Mouse (Mus musculus) frontal cortex, postnatal 14 days (tissue): ENCODE measurements at regions not wholly inside any gene's neighbourhood (a gene's known extent, or its start where the extent isn't known, plus 50 kb on each side); places are given as distances from the start of the nearest gene placed in this dataset.

ENCODE experiments used
- DNase-seq, 2 experiments: peaks; one replicate each; pipeline ENCODE4 v3.0.0; 2022; ENCODE audit warnings: low spot score in 2 of 2

DNA sequence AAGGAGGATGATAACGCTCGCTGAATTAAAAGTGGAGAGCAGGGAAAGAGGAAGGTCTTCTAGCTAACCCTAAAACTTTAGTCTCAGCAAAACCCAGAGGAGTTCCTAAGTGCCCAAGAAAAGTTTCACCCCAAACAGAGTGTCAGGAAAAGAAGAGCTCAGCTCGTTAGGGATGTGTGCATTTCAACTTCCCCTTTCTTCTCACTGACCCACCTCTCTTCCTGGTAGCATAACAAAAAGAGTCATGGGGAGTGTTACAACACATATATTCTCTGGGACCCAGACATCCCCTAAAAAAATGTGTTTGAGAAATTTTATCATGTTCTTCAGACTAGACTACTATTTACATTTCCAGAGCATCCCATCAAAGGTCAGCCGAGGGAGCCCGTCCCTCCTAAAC lies 432.6 kb downstream of the Mctp2 start:
- no peak for DNase-seq

DNA sequence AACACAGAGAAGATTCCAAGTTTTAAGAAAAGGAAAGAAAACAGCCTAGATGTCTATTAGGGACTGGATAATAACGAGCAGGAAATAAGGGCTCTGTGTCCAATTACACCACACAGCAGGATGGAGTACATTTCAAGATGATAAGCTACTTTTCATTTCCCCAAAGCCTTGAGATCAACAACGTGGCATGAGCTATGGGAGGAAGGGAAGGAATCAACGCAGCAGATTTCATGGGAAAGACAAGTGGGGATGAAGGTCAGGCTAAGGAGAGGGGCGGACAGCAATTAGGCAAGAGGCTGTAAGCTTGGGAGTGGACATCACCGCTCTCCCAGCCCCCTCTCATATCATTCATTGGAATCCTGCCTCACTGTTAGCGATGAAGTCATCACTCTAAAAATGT lies 433.5 kb downstream of the Mctp2 start:
- no peak for DNase-seq

DNA sequence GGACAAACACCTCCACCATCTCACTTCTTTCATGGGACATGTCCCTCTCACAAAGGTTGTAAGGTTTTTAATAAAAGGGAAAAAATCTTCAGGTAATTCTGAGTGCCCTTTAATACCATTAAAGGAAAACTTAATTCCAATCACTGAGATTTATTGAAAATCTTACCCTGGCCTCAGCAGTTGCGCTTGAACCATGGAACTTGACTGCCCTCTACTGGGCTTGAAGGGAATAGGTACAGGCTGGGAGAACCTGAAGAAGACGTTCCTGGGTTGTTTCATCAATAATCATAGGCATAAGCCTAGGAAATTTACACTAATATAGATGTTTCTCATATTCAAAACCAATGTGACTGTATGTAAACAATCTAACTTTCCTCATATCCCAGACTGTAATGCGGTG lies 439.3 kb downstream of the Mctp2 start:
- DNase-seq: peak in 1 of 2 experiments; percentile 58

DNA sequence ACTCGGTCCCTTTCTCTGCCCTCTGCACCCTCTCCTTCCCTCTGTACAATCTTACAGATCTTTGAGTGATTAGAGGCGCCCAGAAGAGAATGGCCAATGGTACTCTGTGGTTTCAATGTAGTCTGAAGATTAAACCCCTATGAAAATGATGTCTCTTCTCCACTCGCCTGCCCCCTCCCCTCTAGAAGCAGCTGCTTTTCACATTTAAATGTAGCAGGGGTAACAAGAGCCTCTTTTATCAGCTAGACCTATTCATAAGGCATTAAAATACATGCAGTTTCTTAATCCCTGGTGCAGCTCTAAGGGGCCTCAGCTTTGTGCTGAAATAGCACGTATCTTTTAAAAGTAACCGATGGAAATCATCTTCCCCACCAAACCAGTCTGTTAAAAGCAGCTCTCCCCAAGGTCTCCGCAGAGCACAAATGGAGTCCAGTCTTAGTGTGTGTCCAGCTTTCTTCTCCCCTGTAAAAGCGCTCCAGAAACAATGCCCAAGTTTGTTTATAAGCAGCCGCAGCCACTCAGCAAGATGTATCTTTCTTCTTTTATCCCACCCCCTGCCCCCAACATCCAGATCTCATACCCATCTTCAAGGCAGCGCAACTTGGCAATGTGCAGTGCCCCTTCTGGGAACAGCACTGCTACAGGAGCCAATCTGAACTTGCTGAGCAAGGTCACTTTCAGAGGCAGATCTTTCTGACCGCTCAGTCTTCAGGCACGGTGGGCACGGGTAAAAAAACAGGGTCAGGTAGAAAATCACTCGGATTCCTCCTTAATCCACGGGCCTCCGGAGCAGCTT lies 440.8 kb downstream of the Mctp2 start:
- DNase-seq: no peak

DNA sequence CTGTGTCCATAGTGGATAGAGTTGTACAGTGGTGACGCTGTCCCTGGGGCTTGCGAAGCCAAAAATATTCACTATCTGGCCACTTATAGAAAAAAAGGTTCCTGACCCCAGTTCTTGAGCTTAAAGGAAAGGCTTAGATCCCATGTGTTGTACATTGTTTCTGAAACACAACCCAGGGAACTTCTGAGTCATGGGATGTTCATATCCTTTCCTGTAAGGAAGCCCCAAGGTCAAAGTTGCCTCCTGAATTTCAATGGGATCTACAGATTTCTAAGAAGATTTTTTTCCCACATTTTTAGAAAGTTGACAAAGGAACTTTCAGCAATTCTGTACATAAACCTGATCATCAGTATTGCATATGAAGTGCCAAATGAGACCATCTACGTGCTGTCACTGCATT lies 453.5 kb downstream of the Mctp2 start:
- DNase-seq: no peak

DNA sequence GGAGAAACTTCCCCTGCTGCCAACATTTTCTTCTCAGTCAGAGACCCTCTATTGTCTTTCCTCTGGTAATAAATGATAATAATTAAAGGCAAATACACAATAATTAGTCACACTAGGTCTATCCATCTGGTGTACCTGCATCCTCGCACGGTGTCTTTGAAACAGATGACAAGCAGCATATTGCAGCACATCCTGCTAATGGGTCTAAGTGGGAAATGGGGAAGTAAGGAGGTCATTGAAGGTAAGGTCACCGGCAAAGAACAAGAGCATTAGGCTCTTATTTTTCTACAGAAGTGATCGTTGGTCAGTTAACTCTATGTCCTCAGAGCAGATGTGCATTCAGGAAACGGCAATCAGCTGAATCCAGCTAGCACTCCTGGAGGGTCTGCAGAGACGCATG lies 457.2 kb downstream of the Mctp2 start:
- DNase-seq: no peak

DNA sequence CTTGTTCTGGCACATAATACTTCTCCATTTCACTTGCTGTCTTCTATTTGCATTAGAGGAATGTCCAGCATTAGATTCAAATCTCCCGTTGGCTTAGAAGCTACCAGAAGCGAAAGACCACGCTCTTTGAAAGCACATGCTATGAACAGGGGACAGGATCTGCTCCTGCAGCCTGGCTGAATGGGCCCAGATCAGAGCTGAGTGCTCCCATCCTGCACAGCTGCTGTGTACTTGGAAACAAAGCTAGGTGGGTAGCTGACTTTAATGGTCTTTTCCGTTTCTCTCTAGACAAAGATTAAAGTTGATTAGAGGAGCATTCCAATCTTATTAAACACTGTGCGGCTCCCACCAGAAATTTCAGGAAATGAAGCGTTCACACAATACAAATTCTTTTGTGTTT lies 468.6 kb downstream of the Mctp2 start:
- DNase-seq: no peak

DNA sequence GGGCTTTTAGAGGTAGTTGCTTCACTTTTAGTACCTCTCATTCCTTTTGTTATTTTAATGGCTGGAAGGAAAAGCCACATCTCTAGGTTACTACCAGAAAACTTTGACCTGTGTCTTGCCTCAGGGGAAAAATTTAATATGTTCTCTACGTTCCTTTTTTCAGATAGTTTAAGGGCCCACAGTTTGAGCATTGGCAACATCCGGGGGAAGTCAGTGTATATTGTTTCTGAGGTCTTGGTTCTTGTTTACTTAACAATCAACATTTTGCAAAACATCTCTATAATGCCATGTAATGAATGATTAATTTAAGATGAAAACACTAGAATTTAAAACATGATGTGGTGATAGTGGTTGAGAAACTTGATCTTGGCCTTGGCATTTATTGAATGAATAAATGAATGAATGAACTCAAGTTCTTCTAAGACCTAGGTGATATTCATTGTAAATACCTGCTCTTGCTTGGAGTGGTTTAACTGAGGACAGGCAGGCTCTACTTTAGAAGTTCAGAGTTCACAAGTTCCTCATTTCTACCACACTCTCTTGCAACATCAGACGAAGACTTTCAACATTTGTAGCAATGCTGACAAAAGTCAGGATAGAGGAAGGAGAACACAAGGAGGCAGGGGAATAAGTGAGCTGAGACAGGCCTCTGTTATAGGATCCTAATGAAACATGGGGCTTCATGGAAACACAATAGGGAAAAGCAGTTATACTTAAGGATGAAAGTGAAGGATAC lies 474.4 kb downstream of the Mctp2 start:
- no peak for DNase-seq

DNA sequence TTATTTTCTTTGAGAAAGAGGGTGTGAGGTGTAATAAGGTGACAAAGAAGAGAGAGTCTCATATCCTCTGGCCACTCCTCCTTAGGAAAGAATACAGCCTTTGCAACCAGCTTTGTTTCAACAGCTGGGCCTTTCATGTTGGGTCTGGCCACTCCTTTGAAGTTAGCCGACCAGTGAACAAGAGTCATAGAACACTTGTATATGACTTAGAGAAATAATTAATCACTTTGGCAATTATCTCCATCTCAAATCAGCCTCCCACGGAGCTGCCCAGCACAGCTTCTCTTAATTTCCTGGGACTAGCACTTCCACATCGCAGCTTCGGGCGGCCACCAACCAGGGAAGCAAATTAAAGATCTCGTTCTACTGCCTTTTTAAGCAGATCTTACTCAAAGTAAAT lies 476.8 kb downstream of the Mctp2 start:
- DNase-seq: no peak

DNA sequence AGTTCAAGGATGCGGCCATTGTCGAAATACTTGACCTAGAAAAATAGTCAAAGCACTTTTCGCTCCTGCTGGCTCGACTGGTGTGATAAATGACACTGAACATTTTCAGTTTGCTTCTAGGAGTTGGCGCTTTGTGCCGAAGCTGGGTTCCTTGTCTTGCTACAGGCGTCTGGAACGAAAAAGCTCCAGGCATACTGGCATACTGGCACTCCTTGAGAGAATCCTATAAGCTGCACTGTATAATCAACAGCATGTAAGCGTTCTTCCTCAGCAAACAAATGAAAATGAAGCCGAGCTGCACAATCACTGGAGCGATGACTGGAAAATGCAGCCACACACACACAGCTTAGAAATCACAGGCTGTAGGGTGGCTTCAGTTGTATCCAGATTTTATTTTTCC lies 464.9 kb upstream of the Gm10295 start:
- peak in 1 of 2 experiments; percentile 8 for DNase-seq

DNA sequence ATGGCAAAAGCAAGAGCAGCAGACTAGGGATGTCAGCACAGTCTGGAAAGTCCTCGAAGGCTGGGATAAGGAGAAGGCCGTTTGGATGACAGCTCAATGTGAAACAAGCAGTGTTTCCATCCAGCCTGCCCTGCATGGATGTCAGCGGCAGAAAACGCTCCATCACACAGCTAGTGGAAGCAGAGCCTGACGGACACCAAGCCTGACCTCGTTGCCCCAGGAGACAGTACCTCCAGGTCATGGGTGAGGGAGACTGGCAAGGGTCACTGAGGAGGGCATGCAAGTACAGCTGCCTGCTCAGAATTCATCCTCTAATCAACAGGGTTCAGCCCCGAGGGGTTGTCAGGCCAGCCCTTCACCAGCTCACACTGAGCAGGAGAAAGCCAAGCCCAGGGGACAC lies 442.9 kb upstream of the Gm10295 start:
- DNase-seq: no peak

DNA sequence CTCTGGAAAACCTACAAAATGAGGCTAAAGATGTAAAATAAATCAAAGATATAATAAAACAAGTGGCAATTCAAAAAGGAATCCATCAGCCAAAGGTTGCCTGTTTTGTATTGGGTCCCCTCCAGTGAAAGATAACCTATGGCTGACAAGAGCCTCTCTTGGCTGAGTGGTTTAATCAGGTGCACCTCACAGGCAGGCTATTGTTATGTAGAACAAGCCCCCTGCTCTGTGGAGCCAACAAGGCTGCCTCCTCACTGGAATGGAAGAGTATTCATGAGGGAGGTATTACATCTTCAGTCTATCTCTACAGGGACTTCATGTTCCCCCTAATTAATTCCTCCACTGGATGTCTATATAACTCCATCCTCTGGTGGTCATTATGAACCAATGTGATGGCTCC lies 437.1 kb upstream of the Gm10295 start:
- DNase-seq: no peak

DNA sequence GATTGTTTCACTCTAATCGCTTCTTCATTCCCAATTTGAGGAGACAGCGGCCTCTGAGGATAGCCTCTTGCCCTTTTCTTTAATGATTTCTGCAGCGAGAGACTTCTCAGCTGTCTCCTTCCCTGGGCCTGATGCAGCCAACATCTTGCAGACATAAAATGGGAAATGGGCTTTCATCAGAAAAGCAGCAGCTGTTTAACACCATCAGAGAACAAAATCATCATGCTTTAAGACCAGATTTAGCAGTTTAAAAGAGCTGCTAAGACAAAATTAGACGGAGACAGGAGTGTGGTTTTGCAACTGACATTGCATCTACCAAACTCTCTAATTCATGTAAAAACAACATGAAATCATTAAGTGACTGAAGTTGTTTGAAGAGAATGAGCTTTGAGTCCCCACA lies 431.2 kb upstream of the Gm10295 start:
- no peak for DNase-seq

DNA sequence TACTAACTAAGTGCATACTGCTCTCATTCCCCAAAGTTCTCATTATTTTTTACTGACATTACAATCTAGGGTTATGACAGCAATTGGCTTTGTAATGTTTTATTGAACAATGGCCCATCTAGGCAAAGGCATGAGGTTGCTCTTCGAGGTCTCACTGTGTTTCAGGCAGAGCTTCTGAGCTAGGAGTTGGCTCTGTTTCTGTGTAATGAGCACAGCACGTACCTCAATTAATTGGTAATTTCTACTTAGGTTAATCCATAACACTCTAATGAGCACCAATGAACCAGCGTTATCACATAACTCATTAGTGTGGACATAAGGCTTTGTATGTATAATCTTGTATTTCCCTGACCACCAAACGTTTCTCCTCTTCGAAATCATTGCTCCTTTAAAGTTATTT lies 398.6 kb upstream of the Gm10295 start:
- no peak for DNase-seq

DNA sequence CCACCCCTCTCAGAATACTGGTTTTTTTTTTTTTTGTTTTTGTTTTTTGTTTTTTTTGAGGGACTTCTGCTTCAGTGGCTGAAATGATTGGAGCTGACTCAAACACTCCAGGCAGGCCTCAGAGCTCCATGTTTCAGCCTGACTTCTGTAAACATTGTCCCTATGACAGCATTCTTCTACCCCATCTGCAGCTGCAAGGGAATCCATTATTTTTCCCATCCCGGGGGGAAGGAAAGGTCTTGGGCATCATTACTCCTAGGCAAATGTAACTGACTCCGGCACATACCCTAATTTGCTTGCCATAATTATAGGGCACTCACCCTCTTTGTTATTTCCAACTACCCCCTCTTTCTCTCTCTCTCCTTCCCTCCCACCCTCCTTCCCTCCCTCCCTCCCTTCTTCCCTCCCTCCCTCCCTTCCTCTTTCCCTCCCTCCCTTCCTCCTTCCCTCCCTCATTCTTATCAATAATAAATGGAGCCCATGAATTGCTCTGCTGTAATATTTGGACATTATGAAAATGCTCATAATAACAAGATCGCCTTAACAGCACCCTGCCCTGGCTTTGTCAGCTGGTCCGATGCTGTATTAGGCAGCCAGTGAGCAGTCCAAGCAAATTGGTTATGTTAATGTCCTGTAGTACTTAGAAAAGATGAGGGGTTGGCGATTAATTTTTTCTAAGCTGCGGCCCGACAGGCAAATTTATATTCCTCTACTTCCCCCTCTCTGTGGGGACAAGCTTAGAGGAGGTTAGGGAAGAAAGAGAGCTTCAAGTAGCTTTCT lies 395.0 kb upstream of the Gm10295 start:
- DNase-seq: no peak

DNA sequence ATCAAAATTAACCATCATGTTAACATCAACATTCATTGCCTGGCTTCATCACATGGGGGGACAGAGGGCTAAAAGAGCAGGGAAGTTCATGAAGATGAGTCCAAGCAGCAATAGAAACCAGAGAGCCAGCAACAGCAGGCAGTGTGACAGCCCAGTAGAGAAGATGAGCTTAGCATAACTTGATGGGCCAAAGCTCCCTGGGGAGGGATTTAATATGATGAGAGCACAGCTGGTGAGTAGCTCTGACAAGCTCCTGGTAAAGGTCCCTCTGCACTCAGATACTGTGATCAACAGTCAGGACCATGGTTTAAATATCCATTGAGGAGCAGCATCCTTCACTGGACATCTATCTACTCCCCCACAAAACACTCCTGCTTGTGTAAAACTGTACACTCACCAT lies 377.2 kb upstream of the Gm10295 start:
- no peak for DNase-seq

DNA sequence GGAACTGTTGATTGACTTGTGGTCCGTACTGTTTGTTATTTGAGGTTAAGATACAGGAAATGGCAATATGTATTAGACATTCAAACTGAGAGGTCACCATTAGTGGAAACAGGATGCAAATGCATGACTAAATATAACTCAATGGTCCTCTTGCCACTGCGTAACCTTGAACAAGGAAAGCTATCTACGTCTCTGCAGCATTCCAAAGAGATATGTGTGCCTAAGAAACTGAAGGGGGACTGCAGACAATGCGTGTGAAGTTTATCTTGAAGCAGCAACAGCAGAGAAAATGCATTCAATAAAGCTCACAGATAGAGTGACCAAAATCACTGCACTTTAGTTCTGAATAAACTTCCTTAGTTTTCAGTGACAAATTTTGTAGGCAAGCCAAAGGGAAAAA lies 356.9 kb upstream of the Gm10295 start:
- no peak for DNase-seq

DNA sequence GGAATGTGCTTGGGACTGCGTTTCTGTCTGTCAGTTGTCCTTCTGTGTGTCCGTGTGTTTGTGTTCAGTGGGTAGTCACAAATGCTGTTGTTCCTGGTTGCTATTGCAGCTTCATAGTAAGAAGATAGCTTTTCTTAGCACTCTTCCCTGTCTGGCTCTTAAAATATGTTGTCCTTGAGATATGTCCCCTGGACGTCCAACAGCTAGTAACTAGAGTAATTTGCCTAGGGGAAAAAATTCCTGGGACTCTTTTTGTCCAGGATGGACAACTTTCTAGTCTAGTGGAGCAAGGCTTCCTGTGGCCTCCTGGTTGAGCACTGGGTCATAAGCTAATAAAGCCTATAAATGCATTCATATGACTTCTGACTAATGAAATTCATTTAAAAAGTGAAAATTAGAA lies 354.9 kb upstream of the Gm10295 start:
- DNase-seq: no peak

DNA sequence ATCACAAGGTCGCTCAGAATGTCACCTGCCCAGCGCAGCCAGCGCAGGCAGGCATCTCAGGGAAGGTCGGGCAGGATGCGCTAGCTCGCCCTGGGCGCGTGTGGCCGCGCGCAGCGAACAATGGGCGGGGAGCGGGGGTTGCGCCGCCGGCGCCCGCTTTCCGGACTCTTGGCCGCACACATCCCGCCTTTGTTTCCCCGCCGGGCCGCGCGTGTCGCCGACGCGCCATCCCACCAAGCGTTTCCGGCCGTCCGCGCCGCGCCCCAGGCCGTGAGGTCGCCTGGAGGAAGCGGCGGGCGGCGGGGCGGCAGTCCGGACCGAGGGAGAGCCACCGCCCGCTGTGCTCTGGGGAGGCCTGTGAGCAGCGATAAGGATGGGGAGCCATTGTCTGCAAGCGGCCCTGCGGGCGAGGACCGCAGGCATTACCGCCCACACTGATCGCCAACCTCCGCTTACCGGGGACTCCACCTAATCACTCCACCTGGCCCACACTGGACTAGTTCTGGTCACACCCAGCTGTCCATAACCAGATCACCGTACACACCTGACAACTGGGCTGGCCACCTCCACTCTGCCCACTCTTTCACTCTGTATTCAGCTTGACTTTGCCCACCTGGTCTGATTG lies 354.3 kb upstream of the Gm10295 start:
- DNase-seq: peak; percentile 4 to 7

DNA sequence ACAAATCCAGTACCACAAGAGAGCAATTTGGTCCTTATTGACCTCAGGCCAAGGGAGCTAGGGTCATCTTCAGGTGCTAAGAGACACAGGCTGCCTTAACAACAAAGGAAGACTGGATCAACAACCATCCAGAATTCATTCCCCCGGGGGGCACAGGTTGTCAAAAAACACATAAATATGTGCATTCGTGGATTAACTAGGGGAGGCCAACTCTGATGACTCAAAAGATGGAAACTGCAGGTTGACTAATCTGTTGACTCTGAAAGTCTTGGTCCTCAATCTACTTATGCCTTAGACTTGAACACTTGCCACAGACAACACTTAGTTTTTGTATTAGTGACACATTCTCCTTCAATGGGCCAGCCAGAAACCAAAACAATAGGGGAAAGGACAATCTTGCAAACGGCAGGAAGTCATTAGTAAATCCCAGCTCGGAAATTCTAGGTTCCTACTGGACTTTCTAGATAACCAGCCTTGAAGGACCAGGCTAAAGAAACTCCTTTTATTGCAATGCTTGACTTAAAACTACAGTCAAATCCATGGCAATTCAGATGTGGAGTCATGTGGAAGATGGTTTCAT lies 353.5 kb upstream of the Gm10295 start:
- DNase-seq: no peak
